Mouse (Mus musculus): Measurements from ENCODE around the gene Thy1.

The Thy1 gene

DNA sequence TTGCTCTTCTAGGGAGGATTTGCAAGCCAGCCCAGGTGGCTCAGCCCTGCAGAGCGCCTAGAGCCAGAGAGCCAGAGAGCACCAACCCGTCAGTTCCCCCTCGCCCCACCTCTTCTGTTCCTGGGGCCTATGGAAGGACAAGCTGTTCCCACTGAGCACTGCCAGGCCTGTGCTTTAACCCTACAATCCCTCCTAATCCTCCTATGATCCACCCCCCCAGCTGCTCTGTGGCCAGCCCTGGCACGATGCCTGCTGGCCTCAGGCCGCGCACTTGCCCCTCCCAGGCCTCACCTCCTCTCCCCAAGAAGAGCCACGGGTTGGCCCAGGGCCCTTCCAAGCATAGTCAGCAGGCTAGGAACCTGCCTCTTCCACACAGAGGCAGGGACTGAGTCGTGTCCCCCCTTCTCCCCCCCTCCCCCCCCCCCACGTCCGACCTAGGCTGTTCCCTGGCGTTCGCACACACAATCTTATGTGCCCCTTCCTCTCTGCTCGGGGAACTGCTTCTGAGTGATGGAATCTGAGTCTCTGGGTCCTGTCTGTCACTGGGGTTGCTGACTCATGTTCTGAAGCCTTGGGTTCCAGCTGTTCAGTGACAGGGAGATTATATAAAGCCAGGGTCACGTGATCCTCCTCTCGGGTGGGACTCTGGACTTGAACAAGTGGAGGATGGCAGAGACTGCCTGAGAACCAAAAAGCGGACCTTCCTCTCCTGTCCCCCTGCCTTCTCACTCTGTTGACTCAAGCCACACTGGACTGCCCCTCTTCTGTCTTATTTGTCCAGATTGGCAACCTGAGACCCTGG, 36.0 kb downstream of the Thy1 start:
- no peaks in the 10 kb centered on the region; the same call in 1 of the 2 replicates for H3K27me3 ChIP-seq (ENCODE audit: control insufficient read depth, insufficient read depth, low read length, poor library complexity, severe bottlenecking)
- H3K36me3 ChIP-seq (ENCODE audit: control insufficient read depth, insufficient read depth, low read length, poor library complexity, severe bottlenecking), result no peaks in the 10 kb centered on the region
- no peak for DNase-seq (ENCODE audit: low read depth, low spot score)

DNA sequence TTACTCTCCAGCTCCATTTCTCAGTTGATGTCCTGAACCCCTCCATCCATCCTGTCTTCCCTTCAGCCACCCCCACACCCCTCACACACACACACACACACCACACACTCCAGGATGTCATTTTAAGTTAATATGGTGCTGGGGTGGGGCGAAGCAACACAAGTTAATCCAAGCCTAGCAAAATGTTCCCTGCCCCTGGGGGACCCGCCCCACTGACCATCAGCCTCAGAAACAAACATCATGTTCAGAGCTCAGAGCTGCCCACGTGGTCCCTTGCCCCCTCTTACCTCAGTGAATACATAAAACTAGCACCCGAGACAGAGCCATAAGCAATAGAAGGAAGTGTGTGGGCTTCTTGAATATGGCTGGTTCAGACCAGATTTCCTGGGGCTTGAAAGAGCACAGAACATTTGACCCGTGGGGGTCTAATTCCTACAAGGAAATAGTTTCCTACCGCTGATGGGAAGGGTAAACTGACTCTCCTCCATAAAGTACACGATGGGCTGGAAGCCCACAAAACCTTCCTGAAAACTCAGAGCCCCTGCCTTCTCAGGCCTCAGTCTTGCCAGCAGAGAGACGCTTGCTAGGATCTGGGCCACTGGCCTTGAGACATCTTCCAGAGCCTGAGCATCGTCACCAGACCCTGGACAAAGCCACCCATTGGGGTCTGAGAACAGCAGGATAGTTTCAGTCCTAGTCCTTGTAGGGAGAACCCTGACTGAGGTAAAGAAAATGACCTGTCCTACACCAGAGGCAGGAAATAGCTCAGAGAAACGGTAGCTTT, 37.0 kb downstream of the Thy1 start:
- Histone ChIP-seq H3K27me3 (ENCODE audit: control insufficient read depth, insufficient read depth, low read length, poor library complexity, severe bottlenecking) (no peaks in the 10 kb centered on the region; the same call in 1 of the 2 replicates), H3K36me3 (ENCODE audit: control insufficient read depth, insufficient read depth, low read length, poor library complexity, severe bottlenecking) (no peaks in the 10 kb centered on the region)
- DNase-seq (ENCODE audit: low read depth, low spot score), result no peak

DNA sequence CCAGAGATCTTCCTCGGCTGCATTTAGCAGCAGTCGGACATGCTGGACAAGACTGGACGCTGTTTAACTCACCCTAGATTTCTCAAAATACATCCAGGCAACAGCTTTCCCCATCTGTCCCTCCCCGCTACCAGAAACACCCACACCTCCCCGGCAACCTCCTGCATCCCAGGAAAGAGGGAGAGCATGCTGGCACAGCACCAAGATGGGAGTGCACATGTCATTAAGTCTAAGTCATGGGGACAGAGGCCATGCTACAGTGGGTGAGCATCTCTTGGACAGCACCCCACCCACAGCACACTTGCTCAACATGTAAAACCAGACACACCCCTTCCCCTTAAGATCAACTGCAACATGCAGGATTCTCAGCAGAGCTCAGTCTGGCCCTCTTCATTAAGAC, 37.8 kb downstream of the Thy1 start:
- no peak for DNase-seq (ENCODE audit: low read depth, low spot score)
- Histone ChIP-seq H3K36me3 (ENCODE audit: control insufficient read depth, insufficient read depth, low read length, poor library complexity, severe bottlenecking) (no peaks in the 10 kb centered on the region), H3K27me3 (ENCODE audit: control insufficient read depth, insufficient read depth, low read length, poor library complexity, severe bottlenecking) (no peaks in the 10 kb centered on the region; the same call in 1 of the 2 replicates)

DNA sequence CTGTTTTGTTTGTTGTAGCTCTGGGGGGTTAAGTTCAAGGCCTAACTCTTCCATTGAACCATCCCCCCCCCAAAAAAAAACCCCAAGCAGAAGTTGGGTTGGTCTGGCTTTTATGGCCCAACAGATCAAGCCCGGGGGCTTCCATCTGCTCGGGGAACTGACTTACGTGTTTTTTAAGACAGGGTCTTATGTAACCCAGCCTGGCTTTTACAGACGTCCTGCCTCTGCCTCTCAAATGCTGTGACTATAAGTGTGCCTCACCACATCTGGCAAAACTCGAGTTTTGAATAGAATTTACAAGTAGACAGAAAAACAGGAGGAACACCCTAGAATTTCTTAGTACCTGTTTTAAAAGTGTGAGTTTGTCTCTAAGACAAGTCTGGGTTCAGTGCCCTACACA, 38.4 kb downstream of the Thy1 start:
- Histone ChIP-seq H3K36me3 (ENCODE audit: control insufficient read depth, insufficient read depth, low read length, poor library complexity, severe bottlenecking) (no peaks in the 10 kb centered on the region), H3K27me3 (ENCODE audit: control insufficient read depth, insufficient read depth, low read length, poor library complexity, severe bottlenecking) (no peaks in the 10 kb centered on the region; the same call in 1 of the 2 replicates)
- DNase-seq (ENCODE audit: low read depth, low spot score), result no peak

DNA sequence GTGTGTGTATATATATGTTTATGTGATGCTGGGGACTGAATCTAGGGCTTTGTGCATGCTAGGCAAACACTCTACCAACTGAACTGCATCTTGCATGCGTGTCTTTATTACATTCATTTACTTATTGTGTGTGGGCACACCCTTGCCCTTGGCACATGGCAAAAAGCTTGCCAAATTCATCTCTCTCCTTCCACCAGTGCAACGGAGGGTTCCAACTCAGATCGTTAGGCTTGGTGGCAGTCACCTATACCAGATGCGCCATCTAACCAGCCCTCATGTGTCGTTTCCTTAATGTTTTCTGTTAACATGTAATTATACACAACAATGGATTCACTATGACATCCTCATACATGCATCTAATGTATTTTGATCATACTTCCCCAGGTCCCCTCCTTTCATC, 39.1 kb downstream of the Thy1 start:
- DNase-seq (ENCODE audit: low read depth, low spot score), result no peak
- no peaks in the 10 kb centered on the region; the same call in 1 of the 2 replicates for H3K27me3 ChIP-seq (ENCODE audit: control insufficient read depth, insufficient read depth, low read length, poor library complexity, severe bottlenecking)
- no peaks in the 10 kb centered on the region for H3K36me3 ChIP-seq (ENCODE audit: control insufficient read depth, insufficient read depth, low read length, poor library complexity, severe bottlenecking)

DNA sequence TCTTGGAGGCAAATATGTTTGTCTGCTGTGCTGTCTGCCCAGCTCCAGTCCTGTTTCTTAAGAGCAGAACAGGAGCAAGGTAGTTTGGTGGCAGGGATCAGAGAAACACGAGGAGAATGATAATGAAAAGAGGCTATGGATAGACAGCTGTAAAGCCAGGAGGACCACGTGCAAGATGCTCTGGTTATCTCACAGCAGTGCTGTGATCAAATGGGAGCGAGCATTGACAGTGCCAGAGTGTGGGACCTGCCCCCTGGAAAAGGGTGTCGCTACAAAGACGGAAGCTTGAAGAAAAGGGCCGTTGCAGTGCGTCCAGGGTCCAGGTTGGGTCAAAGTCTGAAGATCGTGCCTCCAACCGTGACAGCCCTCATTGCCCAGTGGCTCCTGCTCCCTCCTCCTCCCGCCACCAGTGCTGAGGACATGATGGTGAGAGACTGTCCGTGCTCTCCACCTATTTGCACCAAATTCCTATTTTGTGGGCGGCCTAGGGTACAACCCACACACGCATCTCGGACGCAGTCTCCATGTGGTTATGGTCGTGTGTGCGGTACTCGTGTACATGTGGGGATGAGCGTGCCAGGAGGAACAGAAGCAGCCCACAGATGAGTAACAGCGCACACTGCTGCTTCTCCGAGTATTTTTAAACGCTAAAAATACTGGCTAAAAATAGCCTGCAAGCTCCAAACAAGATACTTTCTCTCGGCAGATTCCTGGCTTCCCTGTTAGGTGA, 40.4 kb downstream of the Thy1 start:
- DNase-seq (ENCODE audit: low read depth, low spot score), result no peak

DNA sequence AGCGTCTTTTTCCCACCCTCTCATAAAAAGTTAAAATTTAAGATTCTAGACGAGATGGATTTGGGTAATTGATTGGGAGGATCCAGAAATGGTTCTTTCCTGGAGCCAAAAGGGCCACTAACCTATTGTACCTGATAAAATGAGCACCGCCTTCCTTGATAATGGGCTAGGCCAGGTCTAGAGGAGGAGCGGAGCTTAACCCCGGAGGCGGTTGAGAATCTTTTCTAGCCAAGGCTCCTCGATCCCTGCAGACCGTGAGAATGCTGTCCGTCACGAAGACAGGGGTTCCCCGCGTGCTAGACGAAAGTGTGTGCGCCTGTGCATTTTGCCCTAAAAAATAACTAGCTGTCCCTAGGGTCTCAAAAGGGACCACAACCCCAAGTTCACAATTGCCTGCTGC, 41.1 kb downstream of the Thy1 start:
- DNase-seq (ENCODE audit: low read depth, low spot score), result no peak
- Histone ChIP-seq H3K36me3 (ENCODE audit: control insufficient read depth, insufficient read depth, low read length, poor library complexity, severe bottlenecking) (no peaks in the 10 kb centered on the region), H3K27me3 (ENCODE audit: control insufficient read depth, insufficient read depth, low read length, poor library complexity, severe bottlenecking) (no peaks in the 10 kb centered on the region; the same call in 1 of the 2 replicates)

More for the DNA sequence above, 40.4 kb downstream of the Thy1 start:
- H3K27me3 ChIP-seq (ENCODE audit: control insufficient read depth, insufficient read depth, low read length, poor library complexity, severe bottlenecking), result no peaks in the 10 kb centered on the region; the same call in 1 of the 2 replicates
- H3K36me3 ChIP-seq (ENCODE audit: control insufficient read depth, insufficient read depth, low read length, poor library complexity, severe bottlenecking), result no peaks in the 10 kb centered on the region

DNA sequence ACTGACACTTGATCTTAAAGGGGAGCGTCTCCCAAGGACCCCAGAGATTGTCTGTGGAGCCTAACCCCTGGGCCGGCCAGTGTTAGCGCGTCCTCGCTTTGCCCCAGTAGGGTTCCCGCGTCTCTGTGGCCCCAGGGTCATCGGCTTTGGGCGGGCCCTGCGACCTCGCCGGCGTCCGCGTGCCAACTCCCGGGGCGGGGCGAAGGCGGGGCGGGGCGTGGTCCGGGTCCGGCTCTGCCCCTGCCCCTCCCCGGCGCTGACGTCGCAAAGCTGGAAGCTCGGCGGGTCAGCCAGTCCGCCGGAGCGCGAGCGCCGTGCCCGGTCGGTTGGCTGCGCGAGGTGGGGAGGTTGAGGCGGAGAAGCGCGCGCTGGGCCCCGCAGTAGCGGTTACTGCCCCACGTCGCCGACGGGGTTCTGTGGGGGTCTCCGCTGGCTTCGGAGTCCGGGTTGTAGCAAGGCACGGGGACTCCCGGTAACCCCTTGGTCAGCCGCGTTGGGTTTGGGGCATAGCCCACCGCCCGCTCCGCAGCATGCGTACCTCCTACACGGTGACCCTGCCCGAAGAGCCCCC, 41.6 kb downstream of the Thy1 start:
- no peaks in the 10 kb centered on the region; the same call in 1 of the 2 replicates for H3K27me3 ChIP-seq (ENCODE audit: control insufficient read depth, insufficient read depth, low read length, poor library complexity, severe bottlenecking)
- no peaks in the 10 kb centered on the region for H3K36me3 ChIP-seq (ENCODE audit: control insufficient read depth, insufficient read depth, low read length, poor library complexity, severe bottlenecking)
- DNase-seq (ENCODE audit: low read depth, low spot score), result peak; percentile 80

DNA sequence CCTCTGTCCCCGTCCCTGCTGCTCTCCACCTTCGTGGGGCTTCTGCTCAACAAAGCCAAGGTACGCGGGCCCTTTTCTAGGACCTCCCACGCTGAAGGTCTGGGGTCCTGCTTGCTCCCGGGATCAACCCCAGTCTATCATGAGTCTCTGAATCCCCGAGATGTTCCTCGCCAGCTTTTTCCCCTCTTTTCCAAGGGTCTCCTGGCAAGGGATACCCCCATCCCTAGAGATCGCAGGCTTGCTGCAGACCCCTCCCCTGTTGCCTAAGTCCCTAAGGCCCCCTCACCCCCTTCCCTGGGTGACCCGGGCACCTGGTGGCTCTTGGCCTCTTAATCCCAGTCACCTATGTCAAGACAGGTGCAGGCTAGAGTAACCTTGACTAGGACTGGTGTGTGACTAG, 42.1 kb downstream of the Thy1 start:
- DNase-seq (ENCODE audit: low read depth, low spot score), result no peak
- Histone ChIP-seq H3K36me3 (ENCODE audit: control insufficient read depth, insufficient read depth, low read length, poor library complexity, severe bottlenecking) (no peaks in the 10 kb centered on the region), H3K27me3 (ENCODE audit: control insufficient read depth, insufficient read depth, low read length, poor library complexity, severe bottlenecking) (no peaks in the 10 kb centered on the region; the same call in 1 of the 2 replicates)

DNA sequence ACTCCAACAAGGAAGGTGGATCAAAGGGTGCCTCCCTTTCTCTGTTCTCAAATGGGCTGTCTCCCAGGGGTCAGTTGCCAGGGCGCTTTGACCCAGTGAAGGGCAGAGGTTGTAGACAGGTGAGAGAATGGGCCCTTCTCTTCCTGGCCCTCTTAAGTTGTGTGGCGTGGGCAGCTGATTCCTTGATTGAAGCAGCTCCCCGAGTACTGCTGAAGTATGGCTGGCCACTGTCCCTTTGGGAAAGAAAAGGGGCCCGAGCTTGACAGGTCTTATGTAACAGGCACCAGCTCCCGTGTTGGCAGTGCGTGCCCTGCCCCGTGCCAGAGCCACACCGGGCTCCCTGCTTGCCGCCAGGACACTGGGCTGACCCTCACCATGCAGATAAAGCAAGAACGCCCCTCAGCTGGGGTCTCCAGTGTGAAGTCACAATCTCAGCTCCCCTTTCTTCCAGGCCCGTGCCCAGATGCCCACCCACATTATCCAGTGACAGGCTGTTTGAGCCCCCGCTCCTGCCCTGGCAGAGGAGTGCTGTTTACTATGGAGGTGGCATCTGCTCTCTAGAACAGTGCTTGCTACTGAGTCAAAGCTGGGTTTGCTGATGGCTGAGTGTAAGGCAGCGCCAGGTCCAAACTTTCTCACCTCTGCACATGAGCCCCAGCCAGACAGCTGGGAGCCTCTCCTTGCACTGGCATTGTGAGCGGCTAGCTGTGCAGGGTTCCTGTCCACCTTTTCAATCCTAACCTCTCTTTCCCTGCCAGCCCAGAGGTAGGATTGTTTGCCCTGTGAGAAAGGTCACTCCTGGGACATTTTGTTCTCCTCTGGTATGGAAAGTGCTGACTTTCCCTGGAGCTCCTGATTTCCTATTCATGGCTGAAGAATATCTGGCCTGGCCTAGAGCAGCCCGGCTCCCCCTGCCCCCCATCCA, 42.8 kb downstream of the Thy1 start:
- DNase-seq (ENCODE audit: low read depth, low spot score), result no peak
- Histone ChIP-seq H3K36me3 (ENCODE audit: control insufficient read depth, insufficient read depth, low read length, poor library complexity, severe bottlenecking) (no peaks in the 10 kb centered on the region), H3K27me3 (ENCODE audit: control insufficient read depth, insufficient read depth, low read length, poor library complexity, severe bottlenecking) (no peaks in the 10 kb centered on the region; the same call in 1 of the 2 replicates)

DNA sequence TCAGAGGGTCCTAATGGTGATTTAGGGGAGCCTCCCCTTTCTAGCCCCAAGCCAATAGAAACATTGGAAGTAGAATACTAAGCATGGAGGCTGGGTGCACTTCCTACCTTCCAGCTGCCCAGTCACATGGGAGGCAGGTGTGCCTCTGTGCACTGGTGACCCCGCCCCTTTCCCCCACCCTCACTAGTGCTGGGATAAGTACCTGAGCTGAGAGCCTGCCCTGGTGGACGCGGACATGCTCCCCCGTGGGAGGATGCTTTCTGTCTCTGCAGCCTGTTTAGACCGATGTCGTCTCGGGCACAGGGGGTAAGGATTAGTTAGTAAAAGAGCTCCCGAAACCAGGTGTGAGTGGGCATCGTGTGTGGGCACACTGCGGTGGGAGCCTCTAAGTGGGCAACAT, 43.8 kb downstream of the Thy1 start:
- H3K27me3 ChIP-seq (ENCODE audit: control insufficient read depth, insufficient read depth, low read length, poor library complexity, severe bottlenecking), result no peaks in the 10 kb centered on the region; the same call in 1 of the 2 replicates
- H3K36me3 ChIP-seq (ENCODE audit: control insufficient read depth, insufficient read depth, low read length, poor library complexity, severe bottlenecking), result no peaks in the 10 kb centered on the region
- DNase-seq (ENCODE audit: low read depth, low spot score), result no peak

DNA sequence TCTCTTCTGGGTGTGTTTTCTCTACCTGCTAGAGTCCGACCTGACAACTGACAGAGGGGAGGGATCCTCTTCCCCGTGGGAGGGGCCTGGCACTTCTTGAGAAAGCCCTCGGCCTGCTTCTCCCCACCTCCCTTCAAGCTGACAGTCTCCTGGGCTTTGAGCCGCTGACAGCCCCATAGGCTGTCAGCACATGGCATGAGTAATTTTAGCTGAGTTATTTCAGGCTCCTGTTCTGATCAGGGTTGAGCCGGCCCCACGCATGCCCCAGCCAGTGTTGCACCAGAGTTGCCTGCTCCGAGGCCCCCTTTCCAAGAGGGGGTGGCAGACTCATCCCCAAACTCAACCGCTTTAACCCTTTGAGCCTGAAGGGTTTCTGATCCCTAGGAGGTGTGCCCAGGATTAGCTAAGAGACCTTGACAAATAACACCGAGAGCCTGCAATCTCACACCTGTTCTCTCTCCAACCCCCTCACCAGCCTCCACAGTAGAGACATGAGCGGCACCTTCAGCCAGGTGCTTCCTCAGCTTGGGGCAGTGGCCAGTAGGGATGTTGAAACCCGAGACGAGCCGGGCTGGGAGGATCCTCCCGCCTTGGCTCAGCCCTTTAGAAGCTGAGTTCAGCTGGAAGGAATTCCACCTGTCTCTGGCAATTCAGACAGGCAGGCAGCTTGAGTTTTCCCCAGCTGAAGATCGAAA, 44.7 kb downstream of the Thy1 start:
- Histone ChIP-seq H3K27me3 (ENCODE audit: control insufficient read depth, insufficient read depth, low read length, poor library complexity, severe bottlenecking) (no peaks in the 10 kb centered on the region; the same call in 1 of the 2 replicates), H3K36me3 (ENCODE audit: control insufficient read depth, insufficient read depth, low read length, poor library complexity, severe bottlenecking) (no peaks in the 10 kb centered on the region)
- DNase-seq (ENCODE audit: low read depth, low spot score), result peak; percentile 36

DNA sequence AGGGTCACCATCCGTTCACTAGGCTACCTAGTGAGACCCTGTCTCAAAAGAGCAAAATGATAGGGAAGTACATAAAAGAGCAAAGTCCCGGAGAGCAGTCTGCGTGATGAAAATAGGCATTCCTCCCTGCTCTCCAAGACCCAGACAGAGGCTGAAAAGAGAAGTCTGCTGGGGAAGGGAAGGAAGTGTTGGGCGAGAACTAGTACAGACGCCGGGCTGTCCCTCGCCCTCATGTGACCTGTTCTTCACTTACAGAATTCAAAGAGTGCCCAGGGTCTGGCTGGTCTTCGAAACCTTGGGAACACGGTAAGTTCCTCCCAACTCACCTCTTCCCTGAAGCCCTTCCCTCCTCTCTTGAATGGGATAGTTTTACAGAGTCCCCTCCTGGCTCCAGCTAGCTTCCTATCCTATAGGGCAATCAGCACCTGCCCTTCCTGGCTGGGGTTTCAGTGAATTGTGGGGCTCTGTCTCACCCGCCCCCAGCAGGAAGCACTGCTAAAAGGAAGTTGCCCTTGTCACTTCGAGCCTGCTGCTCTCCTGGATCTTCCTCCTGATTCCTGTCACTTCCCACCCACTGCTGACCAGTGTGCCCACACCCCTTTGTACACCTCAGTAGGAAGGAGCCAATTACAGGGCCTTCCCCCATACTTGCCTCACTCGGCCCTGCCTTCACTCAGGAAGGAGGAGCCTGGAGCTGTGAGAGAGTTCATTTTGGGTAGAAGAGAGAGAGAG, 45.9 kb downstream of the Thy1 start:
- DNase-seq (ENCODE audit: low read depth, low spot score), result peak; percentile 29
- no peaks in the 10 kb centered on the region for H3K27me3 ChIP-seq (ENCODE audit: control insufficient read depth, insufficient read depth, low read length, poor library complexity, severe bottlenecking)
- no peaks in the 10 kb centered on the region for H3K36me3 ChIP-seq (ENCODE audit: control insufficient read depth, insufficient read depth, low read length, poor library complexity, severe bottlenecking)
